8 mouse cellular contexts compared by ENCODE assay signal in the genomic region with DNA sequence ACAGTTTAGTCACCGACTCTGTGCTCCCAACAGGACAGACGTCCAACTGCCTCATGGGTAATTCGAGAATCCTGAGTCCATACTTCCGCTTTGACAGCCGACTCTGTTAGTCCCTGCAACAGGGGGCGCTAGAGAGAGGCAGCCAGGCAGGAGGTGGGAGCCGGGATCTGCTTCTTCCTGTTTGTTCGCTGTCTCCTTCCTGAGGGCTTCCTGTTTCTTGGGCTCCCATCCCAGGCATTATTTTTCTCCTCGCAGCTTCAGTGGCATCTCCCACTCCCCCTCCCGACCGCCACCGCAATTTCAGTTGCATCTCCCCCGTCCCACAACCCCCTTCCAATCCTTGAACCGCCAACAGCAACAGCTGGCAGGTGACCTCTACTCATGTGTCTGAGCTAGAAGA.
DNase-seq lines count a peak whose midpoint lies in the region; ATAC-seq and TF ChIP-seq lines count a peak whose summit lies in the region.

No protein-coding gene starts in this region.

- H3K4me2 ChIP-seq in hindbrain, embryonic 11.5 days (replicated peaks; ENCODE audit: low read depth, low read length) = no peak overlapping the region
- no peak overlapping the region for H3K4me2 ChIP-seq in hindbrain, embryonic 12.5 days (replicated peaks)

- H3K27ac ChIP-seq in hindbrain, embryonic 11.5 days (ENCODE audit: low read depth, low read length) = no peak overlapping the region
- H3K27ac ChIP-seq in hindbrain, embryonic 12.5 days = no peak overlapping the region
- H3K27ac ChIP-seq in bone marrow macrophage, adult 2 months (ENCODE audit: insufficient read depth, low read depth, low read length) = no peak overlapping the region
- peak overlapping the region; percentile 12 for H3K27ac ChIP-seq in heart, embryonic 10.5 days

- TF ChIP-seq CTCF in bone marrow macrophage, adult 2 months (IDR thresholded peaks at IDR 0.05; ENCODE audit: low read depth, low read length) = peak; percentile 47

- H3K9ac ChIP-seq in hindbrain, embryonic 11.5 days (ENCODE audit: low read depth, low read length) = no peak overlapping the region
- no peak overlapping the region for H3K9ac ChIP-seq in hindbrain, embryonic 12.5 days

- H3K4me1 ChIP-seq in hindbrain, embryonic 11.5 days (replicated peaks; ENCODE audit: control insufficient read depth, insufficient read depth, low read length) = no peaks in the 10 kb centered on the region; the same call in 1 of the 2 replicates
- H3K4me1 ChIP-seq in hindbrain, embryonic 12.5 days = peaks cover 19% of the 10 kb centered on the region
- peaks cover 7% of the 10 kb centered on the region for H3K4me1 ChIP-seq in bone marrow macrophage, adult 2 months (ENCODE audit: control insufficient read depth, insufficient read depth, low read length)
- peaks cover 38% of the 10 kb centered on the region for H3K4me1 ChIP-seq in heart, embryonic 10.5 days

- H3K9me3 ChIP-seq in hindbrain, embryonic 11.5 days (ENCODE audit: control insufficient read depth, low read length) = no peaks in the 10 kb centered on the region
- 0 out of 2 replicates have a peak, but pooled peaks cover 4% of the 10 kb centered on the region for H3K9me3 ChIP-seq in hindbrain, embryonic 12.5 days (replicated peaks)
- H3K9me3 ChIP-seq in heart, embryonic 10.5 days = no peaks in the 10 kb centered on the region

- TF ChIP-seq POLR2A in bone marrow macrophage, adult 2 months (IDR thresholded peaks at IDR 0.05; ENCODE audit: borderline replicate concordance, low read depth, low read length) = no peak

- no peaks in the 10 kb centered on the region for H3K36me3 ChIP-seq in hindbrain, embryonic 11.5 days (ENCODE audit: control insufficient read depth, insufficient read depth, low read length)
- no peaks in the 10 kb centered on the region for H3K36me3 ChIP-seq in hindbrain, embryonic 12.5 days
- H3K36me3 ChIP-seq in heart, embryonic 10.5 days = no peaks in the 10 kb centered on the region

- H3K27me3 ChIP-seq in hindbrain, embryonic 11.5 days (ENCODE audit: control insufficient read depth, insufficient read depth, low read length) = no peaks in the 10 kb centered on the region
- H3K27me3 ChIP-seq in hindbrain, embryonic 12.5 days = no peaks in the 10 kb centered on the region
- no peaks in the 10 kb centered on the region for H3K27me3 ChIP-seq in heart, embryonic 10.5 days (ENCODE audit: insufficient read depth, poor library complexity, severe bottlenecking)

- no peak for ATAC-seq in hindbrain, embryonic 11.5 days (ENCODE audit: low FRiP score)
- no peak for ATAC-seq in hindbrain, embryonic 12.5 days (ENCODE audit: low FRiP score)
- no peak for ATAC-seq in erythroblast, adult 5-6 weeks (replicated peaks; ENCODE audit: low FRiP score, poor library complexity, severe bottlenecking)

- 72% methylated on average over 14 of the region's 14 CpGs for WGBS in hindbrain, embryonic 11.5 days
- 67% methylated on average over 14 of the region's 14 CpGs for WGBS in hindbrain, embryonic 12.5 days
- WGBS in heart, embryonic 10.5 days = 58% methylated on average over 14 of the region's 14 CpGs

- no peak overlapping the region for H3K4me3 ChIP-seq in hindbrain, embryonic 11.5 days (ENCODE audit: low read depth, low read length)
- no peak overlapping the region for H3K4me3 ChIP-seq in hindbrain, embryonic 12.5 days
- no peak overlapping the region for H3K4me3 ChIP-seq in bone marrow macrophage, adult 2 months (ENCODE audit: insufficient read depth, low read length)
- H3K4me3 ChIP-seq in heart, embryonic 10.5 days = no peak overlapping the region

- DNase-seq in hindbrain, embryonic 11.5 days (ENCODE audit: low spot score) = peak; percentile 33
- DNase-seq in heart, embryonic 10.5 days (ENCODE audit: low spot score) = no peak
- DNase-seq in kidney, postnatal 4 days = peak; percentile 81 to 88
- DNase-seq in naive thymus-derived CD4-positive, alpha-beta T cell, adult 2 months (ENCODE audit: low read depth) = peak; percentile 8
- no peak for DNase-seq in left cerebral cortex, adult 9 months (ENCODE audit: low spot score in 2 of 2)

Comparison
In these comparisons a context has a peak if more than half of its experiments do, and no peak if none do; other contexts are left out.
1. DNase-seq: peak in hindbrain, embryonic 11.5 days (single experiment), kidney, postnatal 4 days (2 of 2) and naive thymus-derived CD4-positive, alpha-beta T cell, adult 2 months (single experiment); none in heart, embryonic 10.5 days (single experiment) and left cerebral cortex, adult 9 months (0 of 2).